Mouse (Mus musculus): ENCODE measurements at regions not wholly inside any gene's neighbourhood (a gene's known extent, or its start where the extent isn't known, plus 50 kb on each side); places are given as distances from the start of the nearest gene placed in this dataset.

DNA sequence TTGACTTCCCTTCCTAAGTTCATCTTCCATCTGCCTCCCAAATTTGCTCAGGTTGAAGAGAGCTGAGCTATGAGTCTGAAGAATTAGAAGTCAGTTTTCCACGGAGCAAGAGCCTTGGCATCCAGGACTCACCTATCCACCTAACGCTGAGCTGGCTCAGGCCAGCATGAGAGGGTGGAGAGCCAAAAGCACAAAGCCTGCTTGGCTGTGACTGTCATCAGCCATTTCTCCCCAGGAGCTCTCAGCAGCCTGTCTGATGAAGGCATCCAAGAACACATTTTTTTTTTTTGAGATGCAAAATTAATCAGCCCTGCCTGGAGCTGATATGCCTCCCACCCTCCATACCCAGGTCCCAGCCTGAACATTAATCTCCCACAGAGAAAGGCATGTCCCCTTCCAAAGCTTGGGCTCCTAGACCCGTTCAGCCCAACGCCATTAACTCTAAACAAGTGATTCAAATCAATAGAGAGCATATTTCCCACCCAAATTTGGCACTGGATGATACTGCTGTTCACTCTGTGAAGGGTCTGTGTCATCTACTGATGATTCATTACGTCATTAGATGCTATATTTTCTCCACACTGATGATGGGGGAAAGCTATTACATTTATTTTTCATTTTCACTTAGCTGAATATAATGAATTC lies 103.8 kb upstream of the Peli1 start:
- DNase-seq = no peak

GRCm38 (mm10) chr11:20987841-20988251 lies 103.2 kb upstream of the Peli1 start:
- peak; percentile 65 for DNase-seq

GRCm38 (mm10) chr11:20988871-20989270 lies 102.2 kb upstream of the Peli1 start:
- DNase-seq = no peak

- no peak for DNase-seq
Observed at GRCm38 (mm10) chr11:20993580-20993979, 97.5 kb upstream of the Peli1 start.

GRCm38 (mm10) chr11:21001400-21001799 lies 89.7 kb upstream of the Peli1 start:
- no peak for DNase-seq

DNA sequence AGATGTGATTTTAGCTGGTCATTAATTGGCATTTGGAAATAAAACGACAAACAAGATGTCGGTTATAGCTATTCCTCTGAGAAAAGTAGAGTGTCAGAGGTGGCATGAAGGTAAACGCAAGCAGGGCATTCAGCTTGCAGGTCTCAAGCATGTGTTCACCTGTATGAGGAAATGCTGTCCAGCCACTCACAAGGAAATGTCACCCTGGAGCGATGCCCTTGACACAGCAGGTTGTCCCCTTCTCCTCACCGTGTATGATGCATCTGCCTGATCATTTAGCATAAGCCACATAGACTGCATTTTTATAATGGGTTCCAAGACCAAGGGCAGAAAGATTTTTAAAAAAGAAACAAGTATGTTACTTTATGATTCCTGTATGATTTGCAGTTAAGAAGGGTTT lies 83.9 kb upstream of the Peli1 start:
- DNase-seq = no peak

DNA sequence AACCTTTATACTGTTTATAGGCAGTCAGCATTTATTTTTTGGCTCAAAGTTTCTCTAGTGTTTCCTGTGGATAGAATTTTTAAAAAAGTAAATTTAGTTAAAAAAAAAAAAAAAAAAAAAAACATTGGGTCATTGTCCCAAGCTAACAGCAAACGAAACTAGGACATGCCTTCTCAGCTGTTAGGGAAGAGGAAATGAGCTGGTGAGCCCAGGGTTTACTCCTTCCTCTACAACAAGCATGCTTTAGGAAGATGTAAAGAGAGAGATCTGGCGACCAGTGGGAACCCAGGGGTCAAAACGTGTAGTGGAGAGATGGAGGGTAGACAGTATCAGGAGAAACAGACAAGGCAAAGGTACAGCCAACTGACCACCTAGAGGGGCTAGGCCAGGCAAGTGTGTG lies 81.6 kb upstream of the Peli1 start:
- DNase-seq = no peak

DNA sequence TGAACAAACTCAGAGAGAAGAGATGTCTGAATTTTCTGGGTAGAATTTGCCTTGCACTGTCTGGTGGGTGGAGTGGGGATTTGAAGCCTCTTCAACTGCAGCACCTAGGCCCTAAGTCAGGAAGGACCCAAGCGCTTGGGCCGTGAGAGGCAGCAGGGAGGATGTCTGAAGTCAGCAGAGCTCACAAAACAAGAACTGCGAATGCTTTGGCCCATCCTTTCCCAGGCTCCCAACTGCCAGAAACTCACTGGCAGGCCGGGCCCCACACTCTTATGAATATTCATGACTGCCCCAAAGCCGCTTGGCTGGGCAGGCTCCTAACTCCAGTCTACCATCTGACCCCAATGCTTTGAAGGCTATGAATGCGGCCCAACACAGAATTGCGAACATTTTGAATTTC lies 80.2 kb upstream of the Peli1 start:
- peak; percentile 20 for DNase-seq

GRCm38 (mm10) chr11:21014250-21014649 lies 76.8 kb upstream of the Peli1 start:
- DNase-seq = no peak

- no peak for DNase-seq
Observed at GRCm38 (mm10) chr11:21015536-21015935, 75.6 kb upstream of the Peli1 start.

DNA sequence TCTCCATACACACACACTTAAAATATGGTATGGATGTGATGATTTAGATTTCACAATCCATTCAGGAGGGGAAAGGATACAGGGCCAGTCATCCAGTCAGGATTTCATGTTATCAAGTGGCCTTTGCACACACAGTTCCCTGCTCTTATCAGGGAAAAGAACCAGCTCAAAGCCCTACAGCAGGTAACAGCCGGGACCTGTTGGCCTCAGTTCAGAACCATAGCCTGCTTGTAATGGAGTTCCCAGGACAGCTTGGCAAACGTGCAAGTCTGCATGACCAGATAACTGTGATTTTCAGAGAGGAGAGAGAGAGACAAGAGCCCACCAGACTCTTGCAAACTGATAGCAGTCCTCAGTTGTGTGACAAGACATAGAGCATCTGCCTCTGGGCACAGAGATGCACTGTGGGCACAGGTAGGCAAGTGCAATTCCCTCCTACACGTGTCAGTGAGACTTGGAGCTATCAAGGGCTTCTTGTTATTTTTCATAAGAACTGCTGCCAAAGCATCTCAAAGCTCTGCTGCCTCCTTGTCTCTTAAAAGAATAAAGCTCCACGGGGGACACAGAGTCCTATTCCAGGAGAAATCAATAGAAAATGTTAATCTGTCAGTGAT lies 74.9 kb upstream of the Peli1 start:
- DNase-seq = no peak

DNA sequence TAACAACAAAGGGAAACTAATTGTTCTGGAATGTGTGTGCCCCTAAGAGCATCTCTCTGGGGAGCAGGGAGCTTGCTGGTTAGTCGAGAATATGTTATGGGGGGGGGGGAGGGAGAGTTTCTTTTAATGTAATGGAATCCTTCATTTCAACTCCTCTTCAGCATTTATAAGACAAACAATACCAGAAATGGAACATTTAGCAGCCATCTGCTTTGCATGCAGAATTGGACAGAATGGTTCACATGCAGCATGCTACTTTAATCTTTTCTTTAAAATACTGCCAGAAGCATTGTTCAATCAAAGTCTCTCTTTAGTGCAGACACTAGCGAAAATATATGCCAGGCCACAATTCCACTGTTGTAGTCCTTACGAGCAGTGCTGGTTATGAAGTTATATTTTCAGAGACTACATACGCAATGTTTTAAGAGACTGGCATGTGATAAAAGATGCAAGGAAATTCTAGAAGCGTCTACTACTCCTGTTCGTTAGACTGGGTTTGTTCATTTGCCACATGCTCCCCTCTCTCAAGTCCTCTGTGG lies 74.2 kb upstream of the Peli1 start:
- DNase-seq = no peak

DNA sequence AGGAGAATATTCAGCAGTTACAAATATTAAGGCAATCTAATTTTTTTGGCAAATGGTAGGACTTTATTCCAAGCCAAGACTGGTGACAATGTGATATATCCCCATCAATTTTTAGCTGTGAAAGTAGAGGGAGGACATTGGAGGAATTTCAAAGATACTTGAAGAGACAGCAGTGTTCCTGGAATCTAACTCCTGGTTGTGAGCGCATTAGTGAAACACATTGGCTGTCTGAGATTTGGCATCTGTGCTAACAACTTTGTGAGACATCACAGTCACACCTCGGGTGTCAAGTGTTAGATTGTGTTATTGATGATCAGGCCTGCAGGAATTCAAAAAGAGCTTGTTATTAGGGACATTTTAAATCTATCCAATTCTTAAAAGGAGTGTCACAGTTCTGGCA lies 71.3 kb upstream of the Peli1 start:
- DNase-seq = no peak

DNA sequence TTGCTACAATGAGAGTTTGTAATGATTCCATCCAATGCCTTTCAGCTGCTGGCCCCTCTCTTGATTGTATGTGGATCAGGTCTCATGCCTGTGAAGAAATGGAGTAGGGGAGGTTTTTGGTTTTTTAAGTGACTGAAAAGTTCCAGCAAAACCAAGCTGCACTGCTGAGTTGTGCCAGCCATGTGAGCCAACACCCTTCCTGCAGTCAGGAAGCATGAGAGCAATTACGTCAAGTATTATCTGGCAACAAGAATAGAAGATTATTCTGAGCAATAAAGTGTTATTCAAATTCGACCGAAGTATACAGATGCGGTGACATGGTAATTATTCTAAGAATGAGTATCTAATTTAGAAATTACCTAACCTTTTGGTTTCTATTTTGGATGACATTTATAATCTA lies 67.0 kb upstream of the Peli1 start:
- DNase-seq = no peak

- DNase-seq = no peak
Observed at GRCm38 (mm10) chr11:21024521-21024920, 66.6 kb upstream of the Peli1 start.

- no peak for DNase-seq
Observed at GRCm38 (mm10) chr11:21027299-21027698, 63.8 kb upstream of the Peli1 start.

- no peak for DNase-seq
Observed at GRCm38 (mm10) chr11:21030362-21030761, 60.7 kb upstream of the Peli1 start.

GRCm38 (mm10) chr11:21031816-21032215 lies 59.3 kb upstream of the Peli1 start:
- no peak for DNase-seq

DNA sequence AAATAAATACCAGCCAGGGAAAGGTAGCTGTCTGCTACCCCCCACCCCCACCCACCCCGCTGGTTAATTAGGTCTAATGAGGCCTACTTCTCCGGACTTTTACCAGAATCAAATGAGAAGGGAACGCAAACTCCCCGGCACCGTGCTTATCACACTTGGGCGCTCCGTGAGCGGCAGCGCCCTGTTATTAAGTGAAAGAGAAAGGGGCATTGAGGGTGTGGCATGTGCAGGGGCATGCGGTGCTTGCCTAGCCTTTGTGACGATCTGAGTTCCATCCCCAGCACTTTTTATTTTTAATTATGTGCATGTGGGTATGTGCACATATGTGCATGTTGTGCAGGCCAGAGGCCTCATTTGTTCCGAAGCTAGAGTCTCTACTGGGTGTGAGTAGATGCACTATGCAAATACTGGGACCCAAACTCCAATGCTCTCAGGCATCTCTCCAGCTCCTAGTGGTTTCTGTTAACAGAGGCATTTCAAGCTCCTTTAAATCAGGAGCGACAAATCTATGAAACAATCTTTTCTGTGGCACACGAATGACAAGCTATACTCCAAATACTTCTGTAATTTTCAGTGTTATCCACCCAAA lies 57.8 kb upstream of the Peli1 start:
- DNase-seq = no peak

- DNase-seq = peak; percentile 22
Observed at GRCm38 (mm10) chr11:21033823-21034401, 57.2 kb upstream of the Peli1 start.

DNA sequence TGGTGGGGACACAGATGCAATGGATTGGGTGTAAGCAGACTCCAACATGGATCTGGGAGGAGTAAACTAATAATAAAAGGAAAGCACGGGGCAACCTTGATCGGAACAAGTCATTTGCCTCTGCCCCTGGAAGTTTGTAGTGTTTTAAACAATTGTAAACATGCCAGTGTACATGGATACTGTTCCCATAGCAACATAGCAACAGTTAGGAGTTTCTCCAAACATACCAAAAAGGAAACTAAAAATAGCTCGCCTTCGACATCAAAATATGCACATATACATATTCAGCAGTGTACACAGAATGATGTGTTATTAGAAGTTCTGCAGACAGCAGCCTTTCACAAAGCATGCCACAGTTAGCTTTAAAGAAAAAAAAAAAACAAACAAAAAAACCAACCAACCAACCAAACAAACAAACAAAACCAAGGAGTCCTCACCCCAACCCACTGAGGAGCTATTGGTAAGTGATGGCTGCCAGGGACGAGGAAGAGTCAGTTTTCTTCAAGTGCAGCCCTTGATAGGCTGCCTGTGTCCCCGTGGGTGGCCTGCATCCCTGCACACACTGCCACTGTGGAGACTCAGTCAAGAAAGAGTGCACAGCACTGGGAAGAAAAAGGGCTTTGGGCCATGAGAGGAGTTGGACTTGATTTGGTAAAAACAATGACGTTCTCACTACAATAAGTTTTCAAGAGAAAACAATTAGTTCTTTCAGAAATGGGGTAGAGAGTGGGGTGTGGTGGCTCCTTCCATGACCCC lies 54.8 kb upstream of the Peli1 start:
- no peak for DNase-seq

DNA sequence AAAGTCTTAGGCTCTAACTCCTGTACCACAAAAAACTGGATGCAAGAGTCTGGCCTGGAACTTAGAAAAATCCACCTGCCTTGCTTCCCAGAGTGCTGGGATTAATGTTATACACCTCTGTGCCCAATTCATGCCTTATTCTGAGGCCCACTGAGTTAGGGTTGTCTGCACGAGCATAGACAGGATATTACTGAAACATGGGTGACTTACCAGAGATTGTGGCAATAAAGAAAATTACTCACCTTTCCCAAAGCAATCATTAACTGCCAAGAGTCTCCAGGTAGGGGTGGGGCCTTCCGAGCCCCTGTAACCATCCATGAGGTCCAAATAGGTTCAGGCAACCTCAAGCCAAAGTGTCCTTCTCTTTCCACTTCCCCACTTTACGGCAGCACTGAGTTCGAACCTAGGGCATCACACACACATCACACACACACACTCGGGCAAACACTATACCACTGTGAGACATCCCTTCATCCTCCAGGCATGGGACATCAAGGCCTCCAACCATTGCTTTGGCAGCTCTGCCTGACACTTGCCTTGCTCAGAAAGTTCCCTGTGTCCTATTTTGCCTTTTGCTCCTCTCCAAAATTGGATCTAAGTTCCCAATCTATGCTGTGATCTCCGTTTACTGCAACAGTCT lies 53.7 kb upstream of the Peli1 start:
- DNase-seq = no peak

DNA sequence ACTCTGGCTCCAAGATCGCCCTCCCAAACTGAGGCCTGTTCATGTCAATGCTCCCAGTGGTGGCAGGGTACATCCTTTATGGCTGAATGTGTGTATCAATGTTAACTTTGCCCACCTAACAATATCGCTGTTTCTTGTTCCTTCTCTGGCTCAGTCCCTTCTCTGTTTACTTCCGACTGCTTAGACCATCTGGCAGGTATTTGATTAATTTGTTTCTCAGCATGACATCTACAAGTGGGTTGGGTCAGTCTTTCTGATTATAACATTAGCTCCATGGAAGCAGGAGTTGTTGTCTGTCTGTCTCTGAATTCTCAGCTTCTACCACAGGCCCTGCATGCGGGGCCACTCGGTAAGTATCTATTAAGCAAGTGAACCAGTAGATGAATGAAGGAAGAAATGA lies 49.9 kb upstream of the Peli1 start:
- no peak for DNase-seq
